Mouse (Mus musculus): ENCODE measurements around the gene Eif3g. TPM values are rescaled to one million over a fixed set of nuclear protein-coding genes. Genes with fewer than 3 reads are reported as not detected.

Gene Eif3g
- not detected in 2 replicates for polyA plus RNA-seq (2012; ENCODE audit: insufficient read depth, insufficient read length, low replicate concordance, missing spikeins)

DNA sequence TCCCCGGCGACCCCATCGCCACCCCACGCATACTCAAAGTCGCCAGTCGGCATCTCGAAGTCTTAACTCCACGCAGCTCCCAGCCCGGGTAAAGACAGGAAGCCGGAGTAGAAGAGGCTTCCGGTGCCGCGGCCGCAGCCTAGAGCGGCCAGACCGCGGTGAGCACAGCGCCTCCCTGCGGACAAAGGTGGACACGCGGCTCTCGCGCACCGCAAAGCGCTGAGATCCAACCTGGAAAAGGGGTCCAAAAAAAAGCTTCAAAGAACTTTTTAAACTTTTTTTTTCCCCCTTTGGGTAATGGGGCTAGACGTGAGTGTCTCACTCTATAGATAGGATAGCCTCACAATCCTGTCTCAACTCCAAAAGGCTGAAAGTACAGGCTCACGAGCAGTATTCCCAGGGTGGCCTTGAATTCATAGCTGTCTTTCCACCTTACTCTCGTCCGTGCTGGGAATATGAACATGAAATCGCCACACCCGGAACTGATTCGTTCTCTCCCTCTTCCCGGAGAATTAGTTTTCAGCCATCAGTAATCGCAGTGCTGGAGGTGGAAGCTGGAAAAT is at the start of gene Eif3g:
Eif3g (minus strand) TSS at position 113 of the 563 bp plus-strand sequence.
- TF ChIP-seq POLR2A (IDR thresholded peaks at IDR 0.05; ENCODE audit: insufficient read depth, low read depth, low read length) (peak; percentile 43; the same call in 1 of the 2 replicates), CTCF (IDR thresholded peaks at IDR 0.05; ENCODE audit: insufficient read depth, low read depth, low read length) (peak; percentile 75)
- Histone ChIP-seq H3K4me1 (ENCODE audit: control insufficient read depth, insufficient read depth, low read length) (peaks cover 14% of the 10 kb centered on the region), H3K4me3 (ENCODE audit: insufficient read depth, low read depth, low read length) (peak within 1 kb of the TSS; percentile 82), H3K27ac (ENCODE audit: insufficient read depth, low read depth, low read length) (no peak within 1 kb of the TSS)
- 3% methylated on average over 34 of the region's 34 CpGs for WGBS

DNA sequence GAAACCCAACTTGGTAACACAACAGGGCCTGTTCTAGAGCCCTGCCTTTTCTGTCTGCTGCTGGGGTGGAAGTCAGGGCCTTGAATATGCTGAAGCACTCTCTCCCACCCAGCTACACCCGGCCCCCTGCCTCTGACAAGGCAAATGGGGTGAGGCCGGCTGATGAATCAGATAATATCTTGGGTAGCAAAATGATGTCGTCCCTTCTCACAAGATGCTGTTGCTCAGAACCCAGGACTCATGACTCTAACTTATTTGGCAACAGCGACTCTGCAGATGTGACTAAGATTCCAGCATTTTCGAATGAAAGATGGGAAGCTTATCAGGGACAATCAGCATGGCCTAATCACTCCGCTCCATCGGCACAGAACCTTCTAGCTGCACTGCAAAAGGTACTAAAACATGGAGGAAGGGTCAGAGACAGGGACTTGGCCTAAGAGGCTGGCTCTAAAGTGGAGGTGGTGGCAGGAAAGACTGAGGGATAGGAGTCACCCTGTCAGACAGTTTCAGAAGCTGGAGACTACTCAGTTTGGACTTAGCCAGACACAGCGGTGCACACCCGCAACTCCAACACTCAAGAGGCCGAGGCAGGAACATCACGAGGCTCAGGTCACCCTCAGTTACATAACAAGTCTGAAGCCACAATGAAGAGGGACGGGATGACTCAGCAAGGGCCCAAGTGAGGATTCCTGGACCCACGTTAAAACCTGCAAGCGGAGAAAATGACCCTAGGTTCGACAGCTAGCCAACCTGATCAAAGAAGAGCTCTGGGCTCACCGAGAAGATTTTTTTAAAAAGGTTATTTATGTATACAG is 47.9 kb upstream of the Eif3g start:
- Histone ChIP-seq H3K4me1 (ENCODE audit: control insufficient read depth, insufficient read depth, low read length) (peaks cover 21% of the 10 kb centered on the region), H3K4me3 (ENCODE audit: insufficient read depth, low read depth, low read length) (no peak overlapping the region), H3K27ac (ENCODE audit: insufficient read depth, low read depth, low read length) (no peak overlapping the region)
- TF ChIP-seq POLR2A (IDR thresholded peaks at IDR 0.05; ENCODE audit: insufficient read depth, low read depth, low read length), result no peak
- no peak for TF ChIP-seq CTCF (IDR thresholded peaks at IDR 0.05; ENCODE audit: insufficient read depth, low read depth, low read length)
- 79% methylated on average over 16 of the region's 16 CpGs for WGBS

DNA sequence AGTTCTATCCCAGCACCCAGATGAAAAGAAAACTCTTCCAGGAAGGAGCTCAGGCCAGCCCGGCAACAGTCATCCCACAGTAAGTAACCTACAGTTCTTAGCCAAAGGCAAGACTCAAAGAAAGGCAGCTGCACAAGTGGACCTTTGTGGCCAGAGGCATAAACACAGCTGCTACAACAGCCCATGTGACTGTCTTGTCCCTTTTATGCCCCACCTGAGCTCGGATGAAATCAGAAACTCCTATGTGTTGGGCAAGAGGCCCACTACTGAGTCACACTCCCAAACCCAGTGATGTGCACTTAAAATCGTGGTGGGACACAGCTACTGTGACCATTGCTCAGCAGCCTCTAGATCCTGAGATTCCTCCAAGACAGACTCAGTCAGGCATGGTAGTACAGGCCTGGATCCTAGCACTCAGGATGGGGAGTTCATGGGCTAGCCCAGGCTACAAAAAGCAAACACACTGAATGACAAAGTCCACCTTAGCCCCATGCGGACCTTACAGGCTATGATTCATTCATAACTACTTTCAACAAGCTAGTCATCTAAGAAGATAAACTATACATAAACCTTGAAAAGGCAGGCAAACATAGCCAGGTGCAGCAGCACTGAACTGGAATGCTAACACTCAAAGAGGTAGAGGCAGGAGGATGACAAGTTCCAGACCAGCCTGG is 46.4 kb upstream of the Eif3g start:
- 46% methylated on average over 4 of the region's 4 CpGs for WGBS

DNA sequence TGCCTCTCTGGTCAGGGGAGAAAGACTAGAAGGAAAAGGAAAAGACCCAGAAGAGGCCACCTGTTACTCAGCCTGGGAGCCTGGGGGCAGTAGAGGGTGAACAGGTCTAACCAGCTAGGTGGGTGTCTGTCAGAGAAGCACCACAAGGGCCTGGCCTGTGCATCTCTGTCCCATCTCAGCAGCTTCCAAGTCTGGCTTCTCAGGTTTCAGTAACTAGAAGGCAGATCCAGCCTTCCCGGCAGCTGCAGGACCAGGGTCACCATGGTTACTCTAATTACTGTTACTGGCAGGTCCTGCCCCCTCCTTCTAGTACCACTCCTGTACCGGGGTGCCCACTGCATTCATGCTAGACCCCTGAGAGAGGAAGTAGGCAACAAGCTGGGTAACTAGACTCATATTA is 45.5 kb upstream of the Eif3g start:
- TF ChIP-seq CTCF (IDR thresholded peaks at IDR 0.05; ENCODE audit: insufficient read depth, low read depth, low read length), result no peak
- TF ChIP-seq POLR2A (IDR thresholded peaks at IDR 0.05; ENCODE audit: insufficient read depth, low read depth, low read length), result no peak
- WGBS, result 13% methylated on average over 2 of the region's 2 CpGs

More for the DNA sequence above, 46.4 kb upstream of the Eif3g start:
- TF ChIP-seq CTCF (IDR thresholded peaks at IDR 0.05; ENCODE audit: insufficient read depth, low read depth, low read length), result no peak
- H3K4me3 ChIP-seq (ENCODE audit: insufficient read depth, low read depth, low read length), result no peak overlapping the region
- H3K4me1 ChIP-seq (ENCODE audit: control insufficient read depth, insufficient read depth, low read length), result peaks cover 19% of the 10 kb centered on the region
- no peak overlapping the region for H3K27ac ChIP-seq (ENCODE audit: insufficient read depth, low read depth, low read length)

DNA sequence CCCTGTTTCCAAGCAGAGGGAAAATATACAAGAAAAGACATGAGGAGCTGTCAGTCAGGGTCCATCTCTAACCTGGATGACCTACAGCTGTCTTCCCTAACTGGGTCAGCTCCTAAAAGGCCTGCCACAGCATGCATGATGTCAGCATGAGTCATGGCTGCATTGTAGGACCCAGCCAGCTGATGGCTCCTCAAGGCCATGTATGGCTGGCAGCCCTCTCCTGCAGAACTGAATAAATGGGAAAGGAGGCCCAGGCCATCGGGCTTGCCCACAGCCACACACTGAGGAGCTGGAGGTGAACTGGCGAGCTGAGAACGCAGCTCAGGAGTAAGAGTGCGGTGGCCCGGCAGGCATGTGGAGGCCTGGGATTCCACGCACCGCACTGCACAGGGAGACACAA is 45.0 kb upstream of the Eif3g start:
- no peak overlapping the region for H3K4me3 ChIP-seq (ENCODE audit: insufficient read depth, low read depth, low read length)
- peaks cover 16% of the 10 kb centered on the region for H3K4me1 ChIP-seq (ENCODE audit: control insufficient read depth, insufficient read depth, low read length)
- no peak overlapping the region for H3K27ac ChIP-seq (ENCODE audit: insufficient read depth, low read depth, low read length)
- 76% methylated on average over 7 of the region's 7 CpGs for WGBS
- TF ChIP-seq POLR2A (IDR thresholded peaks at IDR 0.05; ENCODE audit: insufficient read depth, low read depth, low read length) (no peak), CTCF (IDR thresholded peaks at IDR 0.05; ENCODE audit: insufficient read depth, low read depth, low read length) (no peak)

More for the DNA sequence above, 45.5 kb upstream of the Eif3g start:
- H3K4me1 ChIP-seq (ENCODE audit: control insufficient read depth, insufficient read depth, low read length), result peaks cover 18% of the 10 kb centered on the region
- H3K27ac ChIP-seq (ENCODE audit: insufficient read depth, low read depth, low read length), result no peak overlapping the region
- no peak overlapping the region for H3K4me3 ChIP-seq (ENCODE audit: insufficient read depth, low read depth, low read length)

DNA sequence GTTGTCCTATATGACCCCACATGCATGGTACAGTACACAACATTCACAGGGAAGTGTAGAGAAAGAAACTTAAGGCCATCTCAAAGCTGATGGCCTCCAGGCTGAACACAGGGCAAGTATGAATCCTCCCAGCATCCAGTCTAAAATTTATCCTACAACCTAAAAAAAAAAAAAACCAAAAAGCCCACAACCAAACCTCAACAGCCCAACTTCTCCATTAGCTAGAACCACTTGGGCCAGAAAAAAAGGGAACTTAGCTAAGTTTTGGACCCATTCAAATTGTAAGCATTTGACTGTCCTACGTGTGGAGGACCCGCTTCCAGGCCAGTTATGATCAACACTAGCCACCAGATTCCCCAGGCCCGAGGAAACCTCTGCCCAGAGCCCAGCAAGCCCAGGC is 24.8 kb upstream of the Eif3g start:
- no peak for TF ChIP-seq POLR2A (IDR thresholded peaks at IDR 0.05; ENCODE audit: insufficient read depth, low read depth, low read length)
- no peak for TF ChIP-seq CTCF (IDR thresholded peaks at IDR 0.05; ENCODE audit: insufficient read depth, low read depth, low read length)
- no peak overlapping the region for H3K4me3 ChIP-seq (ENCODE audit: insufficient read depth, low read depth, low read length)

DNA sequence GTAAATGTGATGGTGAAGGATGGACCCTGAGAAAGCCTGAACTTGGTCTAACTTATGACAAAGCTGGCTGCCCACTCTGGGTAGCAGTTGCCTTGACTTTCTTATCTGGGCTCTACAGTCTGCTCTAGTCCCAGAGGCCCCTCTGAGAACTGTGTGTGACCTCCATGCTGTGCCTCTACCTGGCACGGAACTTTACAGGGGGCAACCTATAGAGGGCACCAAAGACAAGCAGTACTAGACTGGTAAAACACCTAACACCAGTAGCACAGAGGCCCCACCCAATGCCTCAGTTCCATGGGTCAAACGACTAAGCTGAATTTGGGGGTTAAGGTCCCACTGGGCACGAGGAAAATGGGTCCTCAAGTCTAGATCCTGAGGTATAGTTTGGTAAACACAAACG is 17.7 kb upstream of the Eif3g start:
- 80% methylated on average over 4 of the region's 4 CpGs for WGBS
- TF ChIP-seq POLR2A (IDR thresholded peaks at IDR 0.05; ENCODE audit: insufficient read depth, low read depth, low read length) (no peak), CTCF (IDR thresholded peaks at IDR 0.05; ENCODE audit: insufficient read depth, low read depth, low read length) (no peak)
- Histone ChIP-seq H3K4me3 (ENCODE audit: insufficient read depth, low read depth, low read length) (no peak overlapping the region), H3K4me1 (ENCODE audit: control insufficient read depth, insufficient read depth, low read length) (no peaks in the 10 kb centered on the region), H3K27ac (ENCODE audit: insufficient read depth, low read depth, low read length) (no peak overlapping the region)

More for the DNA sequence above, 24.8 kb upstream of the Eif3g start:
- Histone ChIP-seq H3K27ac (ENCODE audit: insufficient read depth, low read depth, low read length) (no peak overlapping the region), H3K4me1 (ENCODE audit: control insufficient read depth, insufficient read depth, low read length) (no peaks in the 10 kb centered on the region)
- 93% methylated on average over 3 of the region's 3 CpGs for WGBS

DNA sequence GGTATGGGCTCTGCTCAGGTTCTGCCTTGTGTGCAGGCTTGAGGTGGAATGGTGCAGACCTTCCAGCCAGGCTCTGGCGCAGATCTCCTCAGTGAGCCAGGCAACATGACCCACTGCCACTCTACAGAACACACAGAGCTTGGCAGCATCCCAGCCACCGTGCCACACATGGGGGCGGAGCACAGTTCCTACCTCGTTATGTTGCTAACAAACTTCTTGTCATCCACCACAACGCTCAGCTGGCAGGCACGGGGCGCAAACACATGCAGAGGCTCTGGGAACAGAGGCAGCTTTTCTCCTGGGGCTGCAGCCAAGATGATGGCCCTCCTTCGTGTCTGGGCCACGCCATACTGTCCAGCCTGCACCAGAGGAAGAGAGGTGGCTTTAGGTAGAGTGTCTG is 11.5 kb upstream of the Eif3g start:
- H3K27ac ChIP-seq (ENCODE audit: insufficient read depth, low read depth, low read length), result no peak overlapping the region
- 60% methylated on average over 9 of the region's 9 CpGs for WGBS
- no peak overlapping the region for H3K4me3 ChIP-seq (ENCODE audit: insufficient read depth, low read depth, low read length)
- H3K4me1 ChIP-seq (ENCODE audit: control insufficient read depth, insufficient read depth, low read length), result no peaks in the 10 kb centered on the region
- TF ChIP-seq POLR2A (IDR thresholded peaks at IDR 0.05; ENCODE audit: insufficient read depth, low read depth, low read length) (no peak), CTCF (IDR thresholded peaks at IDR 0.05; ENCODE audit: insufficient read depth, low read depth, low read length) (no peak)

DNA sequence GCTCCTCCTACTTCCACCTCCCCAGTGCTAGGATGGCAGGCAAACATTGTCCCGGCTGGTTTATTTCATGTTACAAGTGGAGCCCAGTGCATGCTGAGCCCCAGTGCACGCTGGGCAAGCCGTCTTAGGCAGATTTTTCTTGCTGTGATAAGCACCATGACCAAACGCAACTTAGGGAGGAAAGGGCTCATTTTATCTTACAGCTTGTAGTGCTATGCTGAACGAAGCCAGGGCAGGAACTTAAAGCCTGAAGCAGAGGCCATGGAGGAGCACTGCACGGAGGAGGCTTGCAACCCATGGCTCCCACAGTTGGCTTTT is 3.7 kb upstream of the Eif3g start:
- Histone ChIP-seq H3K27ac (ENCODE audit: insufficient read depth, low read depth, low read length) (no peak overlapping the region), H3K4me3 (ENCODE audit: insufficient read depth, low read depth, low read length) (no peak overlapping the region), H3K4me1 (ENCODE audit: control insufficient read depth, insufficient read depth, low read length) (peaks cover 10% of the 10 kb centered on the region)
- no peak for TF ChIP-seq POLR2A (IDR thresholded peaks at IDR 0.05; ENCODE audit: insufficient read depth, low read depth, low read length)
- TF ChIP-seq CTCF (IDR thresholded peaks at IDR 0.05; ENCODE audit: insufficient read depth, low read depth, low read length), result no peak
- WGBS, result 39% methylated on average over 6 of the region's 6 CpGs

Data from olfactory bulb, adult 2 months (tissue).